Mouse (Mus musculus) midbrain, embryonic 11.5 days (tissue): ENCODE results near the gene Orai3. TPM values are rescaled to one million over a fixed set of nuclear protein-coding genes. Genes with fewer than 3 reads are reported as not detected.
A peak's percentile ranks its signal among the peaks of the same experiment; 100 is the strongest.

Source experiments
- ATAC-seq: fragments of 200-750 bp; cut with Nextera tagmentation; 2 replicates; pipeline ENCODE4 v1.8.0; 2017; ENCODE audit warnings: moderate TSS enrichment, moderate library complexity; ENCODE audit not compliant: low FRiP score
- DNase-seq: peaks from one replicate; pipeline ENCODE4 v3.0.0; 2015; ENCODE audit warnings: low spot score; ENCODE audit errors: missing footprints
- H3K27ac ChIP-seq: fragments of 300-500 bp; sonication (generic); 2 replicates; pipeline ENCODE4 v1.5.1; 2014; ENCODE audit warnings: low read depth, low read length
- H3K27me3 ChIP-seq: fragments of 300-500 bp; sonication (generic); 2 replicates; pipeline ENCODE4 v1.6.1; 2014; ENCODE audit warnings: mild to moderate bottlenecking, low read length, moderate library complexity, mixed read lengths; ENCODE audit not compliant: control insufficient read depth, insufficient read depth
- H3K36me3 ChIP-seq: fragments of 300-500 bp; sonication (generic); 2 replicates; pipeline ENCODE4 v1.6.1; 2014; ENCODE audit warnings: mild to moderate bottlenecking, low read length, moderate library complexity, mixed read lengths; ENCODE audit not compliant: control insufficient read depth, insufficient read depth
- H3K4me1 ChIP-seq: fragments of 300-500 bp; sonication (generic); 2 replicates; pipeline ENCODE4 v1.6.1; 2014; ENCODE audit warnings: low read length; ENCODE audit not compliant: control insufficient read depth, insufficient read depth
- H3K4me2 ChIP-seq: fragments of 300-500 bp; sonication (generic); 2 replicates; pipeline ENCODE4 v1.6.1; 2014; ENCODE audit warnings: mild to moderate bottlenecking, moderate library complexity
- H3K4me3 ChIP-seq: fragments of 300-500 bp; sonication (generic); 2 replicates; pipeline ENCODE4 v1.5.1; 2014; ENCODE audit warnings: low read depth, low read length
- H3K9ac ChIP-seq: fragments of 300-500 bp; sonication (generic); 2 replicates; pipeline ENCODE4 v1.6.1; 2014; ENCODE audit warnings: low read length
- H3K9me3 ChIP-seq: fragments of 300-500 bp; sonication (generic); 2 replicates; pipeline ENCODE4 v1.6.1; 2016; ENCODE audit warnings: low read length; ENCODE audit not compliant: control insufficient read depth
- WGBS: fragments of 180-500 bp; shearing (Covaris S2); extraction: QIAGEN DNeasy Blood & Tissue Kit; methylation state at CpG from one replicate; pipeline ENCODE4 v1.1.7; 2014; 5-methylcytosine and 5-hydroxymethylcytosine counted together
- polyA plus RNA-seq: library from polyadenylated mRNA; unstranded; fragments of >200 nt; fragmentation: Nextera tagmentation; extraction: Ambion mirVana; gene quantifications from 2 replicates; pipeline ENCODE4 v1.2.1, GENCODE M21; 2014

Orai3 gene
- polyA plus RNA-seq, 1 experiment from 2014 or later, result 6.1 TPM

- 32% methylated on average over 6 of the region's 6 CpGs for WGBS
- peak; percentile 99 for DNase-seq
- peak; percentile 85 for ATAC-seq
- Histone ChIP-seq H3K9me3 (no peaks in the 10 kb centered on the region), H3K4me3 (0 out of 2 replicates have a peak within 1 kb of the TSS, but pooled peaks have one; percentile 7), H3K4me2 (no peak within 1 kb of the TSS), H3K9ac (peak within 1 kb of the TSS; percentile 44), H3K27me3 (no peaks in the 10 kb centered on the region), H3K4me1 (peaks cover 4% of the 10 kb centered on the region), H3K27ac (no peak within 1 kb of the TSS), H3K36me3 (peaks cover 22% of the 10 kb centered on the region)
Measured at GRCm38 (mm10) chr7:127800435-127801009, 30.9 kb downstream of the Orai3 start, which contains the start of gene Hsd3b7. Gene Hsd3b7, plus strand, starts transcription at chr7:127800604.

GRCm38 (mm10) chr7:127801010-127801621 lies 31.5 kb downstream of the Orai3 start:
- DNase-seq (peak; percentile 77), ATAC-seq (no peak)
- Histone ChIP-seq H3K4me2 (no peak overlapping the region), H3K9ac (no peak overlapping the region; the same call in 1 of the 2 replicates), H3K27ac (no peak overlapping the region), H3K27me3 (no peaks in the 10 kb centered on the region), H3K36me3 (peaks cover 19% of the 10 kb centered on the region), H3K4me1 (peaks cover 4% of the 10 kb centered on the region), H3K9me3 (no peaks in the 10 kb centered on the region), H3K4me3 (no peak overlapping the region)
- WGBS, result 88% methylated on average over 8 of the region's 8 CpGs

- DNase-seq (peak; percentile 14), ATAC-seq (no peak)
- Histone ChIP-seq H3K27me3 (no peaks in the 10 kb centered on the region), H3K9me3 (no peaks in the 10 kb centered on the region), H3K4me2 (no peak overlapping the region), H3K4me3 (no peak overlapping the region), H3K36me3 (peaks cover 16% of the 10 kb centered on the region), H3K4me1 (peaks cover 4% of the 10 kb centered on the region), H3K27ac (no peak overlapping the region), H3K9ac (no peak overlapping the region)
- 92% methylated on average over 17 of the region's 17 CpGs for WGBS
Measured at GRCm38 (mm10) chr7:127802313-127802712, 32.7 kb downstream of the Orai3 start.

- Histone ChIP-seq H3K9ac (no peak overlapping the region), H3K4me2 (no peak overlapping the region), H3K27me3 (no peaks in the 10 kb centered on the region), H3K27ac (no peak overlapping the region), H3K36me3 (no peaks in the 10 kb centered on the region), H3K4me1 (no peaks in the 10 kb centered on the region), H3K9me3 (no peaks in the 10 kb centered on the region), H3K4me3 (no peak overlapping the region)
- DNase-seq (no peak), ATAC-seq (no peak)
- 81% methylated on average over 5 of the region's 5 CpGs for WGBS
Measured at GRCm38 (mm10) chr7:127808821-127809220, 39.2 kb downstream of the Orai3 start.

- no peak overlapping the region for H3K4me2 ChIP-seq
- no peak overlapping the region for H3K9ac ChIP-seq
- H3K27ac ChIP-seq, result no peak overlapping the region
- H3K27me3 ChIP-seq, result no peaks in the 10 kb centered on the region
- H3K36me3 ChIP-seq, result 0 out of 2 replicates have a peak, but pooled peaks cover 3% of the 10 kb centered on the region
- H3K9me3 ChIP-seq, result no peaks in the 10 kb centered on the region
- peak; percentile 84 for DNase-seq
- H3K4me1 ChIP-seq, result no peaks in the 10 kb centered on the region
- H3K4me3 ChIP-seq, result no peak overlapping the region
- ATAC-seq, result no peak
- WGBS, result 76% methylated on average over 1 of the region's 1 CpGs
Measured at GRCm38 (mm10) chr7:127809846-127810245, 40.2 kb downstream of the Orai3 start.

GRCm38 (mm10) chr7:127810650-127811049 lies 41.0 kb downstream of the Orai3 start:
- WGBS, result 82% methylated on average over 10 of the region's 10 CpGs
- Histone ChIP-seq H3K4me2 (no peak overlapping the region), H3K27ac (no peak overlapping the region), H3K4me1 (no peaks in the 10 kb centered on the region), H3K36me3 (0 out of 2 replicates have a peak, but pooled peaks cover 3% of the 10 kb centered on the region), H3K27me3 (no peaks in the 10 kb centered on the region), H3K4me3 (no peak overlapping the region), H3K9me3 (no peaks in the 10 kb centered on the region), H3K9ac (no peak overlapping the region)
- DNase-seq (peak; percentile 75), ATAC-seq (no peak)

GRCm38 (mm10) chr7:127811240-127811639 lies 41.6 kb downstream of the Orai3 start:
- 89% methylated on average over 4 of the region's 4 CpGs for WGBS
- Histone ChIP-seq H3K4me1 (no peaks in the 10 kb centered on the region), H3K9ac (no peak overlapping the region), H3K27me3 (no peaks in the 10 kb centered on the region), H3K4me3 (no peak overlapping the region), H3K4me2 (no peak overlapping the region), H3K9me3 (no peaks in the 10 kb centered on the region), H3K36me3 (0 out of 2 replicates have a peak, but pooled peaks cover 3% of the 10 kb centered on the region), H3K27ac (no peak overlapping the region)
- DNase-seq, result no peak
- no peak for ATAC-seq

- DNase-seq (no peak), ATAC-seq (no peak)
- no peaks in the 10 kb centered on the region for H3K4me1 ChIP-seq
- 80% methylated on average over 3 of the region's 3 CpGs for WGBS
- no peaks in the 10 kb centered on the region for H3K9me3 ChIP-seq
- no peak overlapping the region for H3K4me3 ChIP-seq
- no peak overlapping the region for H3K9ac ChIP-seq
- no peaks in the 10 kb centered on the region for H3K27me3 ChIP-seq
- H3K36me3 ChIP-seq, result 0 out of 2 replicates have a peak, but pooled peaks cover 3% of the 10 kb centered on the region
- no peak overlapping the region for H3K4me2 ChIP-seq
- no peak overlapping the region for H3K27ac ChIP-seq
Measured at GRCm38 (mm10) chr7:127812292-127812691, 42.7 kb downstream of the Orai3 start.

GRCm38 (mm10) chr7:127813821-127814220 lies 44.2 kb downstream of the Orai3 start:
- no peaks in the 10 kb centered on the region for H3K4me1 ChIP-seq
- 78% methylated on average over 4 of the region's 4 CpGs for WGBS
- H3K4me3 ChIP-seq, result no peak overlapping the region
- ATAC-seq, result no peak
- DNase-seq, result peak; percentile 6
- no peak overlapping the region for H3K27ac ChIP-seq
- no peaks in the 10 kb centered on the region for H3K27me3 ChIP-seq
- no peak overlapping the region for H3K9ac ChIP-seq
- H3K9me3 ChIP-seq, result no peaks in the 10 kb centered on the region
- 0 out of 2 replicates have a peak, but pooled peaks cover 3% of the 10 kb centered on the region for H3K36me3 ChIP-seq
- H3K4me2 ChIP-seq, result no peak overlapping the region
